Mouse (Mus musculus) embryo, embryonic 10.5 days (tissue): ENCODE data around the gene Tpd52l1.

ENCODE experiments used
- DNase-seq: peaks from one replicate; pipeline ENCODE4 v3.0.0-alpha.2; 2015; ENCODE audit warnings: low spot score

The Tpd52l1 gene

GRCm38 (mm10) chr10:31346401-31346800 is 99.4 kb downstream of the Tpd52l1 start:
- no peak for DNase-seq

GRCm38 (mm10) chr10:31336432-31336831 is 109.3 kb downstream of the Tpd52l1 start:
- no peak for DNase-seq

GRCm38 (mm10) chr10:31331225-31331775 is 114.5 kb downstream of the Tpd52l1 start:
- no peak for DNase-seq

DNA sequence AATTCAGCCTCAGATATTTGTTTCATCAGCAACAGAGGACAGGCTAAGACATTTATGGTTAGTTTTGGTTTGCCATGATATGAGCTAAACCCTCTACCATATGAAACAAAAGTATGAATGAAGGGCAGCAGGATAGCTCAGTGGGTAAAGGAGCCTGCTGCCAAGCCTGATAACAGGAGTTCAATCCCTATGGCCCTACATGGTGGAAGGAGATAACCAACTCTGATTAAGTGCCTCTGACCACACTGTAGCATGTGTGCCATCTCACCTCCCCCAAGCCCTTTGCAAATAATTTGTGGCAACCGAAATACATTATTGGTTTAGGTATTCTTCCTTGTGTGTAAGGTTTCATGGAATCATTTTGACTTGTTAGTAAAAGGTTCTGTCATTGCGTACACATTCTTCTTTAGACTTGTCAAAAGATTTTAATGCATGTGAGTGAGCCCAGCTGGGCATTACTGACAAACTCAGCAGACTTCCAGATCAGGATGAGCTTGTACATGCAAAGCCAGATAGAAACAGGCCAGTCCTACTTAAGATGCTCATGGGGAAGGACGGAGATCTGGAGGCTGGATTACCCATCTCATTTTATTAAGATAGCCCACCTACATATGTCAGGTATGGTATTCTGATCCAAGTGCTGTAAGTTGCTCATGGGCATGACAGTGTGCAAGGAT is 115.3 kb downstream of the Tpd52l1 start:
- no peak for DNase-seq

DNA sequence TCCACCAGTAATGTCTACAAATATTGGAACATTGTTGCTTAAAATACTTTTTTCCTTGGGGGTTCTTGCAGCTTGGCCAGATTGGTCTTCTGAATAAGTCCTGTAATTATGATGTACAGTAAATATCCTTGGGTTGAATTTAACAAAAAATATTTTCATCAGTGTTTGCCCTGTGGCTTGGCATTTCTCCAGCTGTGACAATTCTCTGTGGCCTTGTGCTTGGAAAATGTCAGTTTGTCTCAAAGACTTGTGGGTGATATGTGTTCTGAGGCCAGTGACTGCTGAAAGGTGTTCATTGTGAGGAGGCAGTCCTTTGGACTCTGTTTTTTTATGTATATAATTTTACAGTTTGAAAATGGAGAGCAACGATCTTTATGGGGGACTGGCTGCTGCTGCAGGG is 116.3 kb downstream of the Tpd52l1 start:
- no peak for DNase-seq

DNA sequence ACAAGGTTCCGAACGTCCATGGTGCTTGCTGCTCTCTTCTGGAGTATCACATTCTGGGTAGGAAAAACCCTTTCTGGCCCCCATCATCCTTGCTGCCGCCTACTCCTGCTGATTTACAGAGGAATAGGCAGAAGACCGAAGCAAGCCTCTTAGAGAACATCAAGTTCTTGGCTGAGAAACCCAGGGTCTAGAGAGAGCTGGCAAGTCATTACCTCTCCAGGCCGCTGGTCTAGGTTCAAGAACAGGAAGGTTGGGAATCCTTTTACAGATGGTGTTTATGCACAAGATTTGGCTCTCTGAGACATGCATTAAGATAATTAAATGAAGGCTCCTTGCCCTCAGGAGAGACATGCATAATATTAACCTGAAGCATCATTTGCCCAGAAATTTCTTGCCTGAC is 127.3 kb downstream of the Tpd52l1 start:
- DNase-seq, result no peak

GRCm38 (mm10) chr10:31312865-31313848 is 132.6 kb downstream of the Tpd52l1 start, which contains the start of gene Hddc2:
Gene Hddc2, plus strand, starts transcription at chr10:31313383.
- DNase-seq, result peak; percentile 89

DNA sequence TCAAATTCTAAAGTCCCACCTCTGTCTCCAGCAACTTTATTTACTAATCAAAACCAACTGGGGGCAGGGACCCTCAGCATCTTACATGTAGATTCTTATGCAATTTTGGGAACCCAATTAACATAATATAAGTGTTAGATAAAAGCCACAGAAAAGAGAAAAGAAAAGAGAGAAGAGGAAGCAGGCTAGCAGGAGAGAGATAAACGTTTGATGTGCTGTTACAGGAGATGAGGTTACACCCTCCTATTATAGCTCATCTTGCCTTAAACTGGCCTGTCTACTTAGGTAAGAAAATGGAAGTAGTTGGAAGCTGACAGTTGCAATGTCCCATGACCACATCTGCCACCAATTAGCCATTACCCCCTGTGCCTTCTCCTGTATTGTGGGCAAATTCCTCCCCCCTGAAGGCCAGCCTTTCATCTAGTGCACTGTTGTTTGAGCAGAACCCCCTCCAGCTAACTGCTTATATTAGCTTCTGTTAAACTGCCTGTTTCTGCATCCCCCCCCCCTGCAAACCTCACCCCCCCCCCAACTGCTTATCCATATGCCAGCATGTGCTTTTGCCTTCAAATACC is 138.6 kb downstream of the Tpd52l1 start:
- peak; percentile 47 for DNase-seq

GRCm38 (mm10) chr10:31303446-31303845 is 142.3 kb downstream of the Tpd52l1 start:
- no peak for DNase-seq

GRCm38 (mm10) chr10:31300292-31300691 is 145.5 kb downstream of the Tpd52l1 start:
- DNase-seq, result peak; percentile 27

DNA sequence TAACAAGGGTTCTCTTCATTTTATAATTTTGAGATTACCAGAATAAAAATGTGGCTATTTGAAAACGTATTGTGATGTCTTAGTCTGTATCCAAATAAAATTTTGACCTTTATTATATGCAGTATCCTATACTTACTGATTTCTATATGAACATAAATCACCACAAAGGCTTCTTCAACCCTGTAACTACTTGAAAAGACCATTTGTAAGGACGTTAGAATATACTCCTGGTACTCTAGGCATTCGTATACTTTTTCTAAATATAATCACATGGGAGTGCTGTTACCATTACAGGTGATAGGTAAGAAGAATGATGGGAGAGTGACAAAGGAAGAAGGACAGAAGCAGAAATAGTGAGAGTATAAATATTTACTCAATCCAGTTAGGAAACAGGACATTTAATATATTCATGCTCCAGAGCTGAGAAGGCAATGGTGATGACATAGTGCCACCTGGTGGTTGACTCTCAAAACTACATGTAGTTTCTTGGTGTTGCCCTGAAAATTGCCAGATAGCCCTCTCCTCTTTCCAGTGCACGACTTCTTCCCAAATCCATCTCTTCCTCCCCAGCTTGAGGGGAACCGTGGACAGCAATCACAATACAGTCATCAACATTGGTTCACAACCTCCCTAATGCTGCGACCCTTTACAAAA is 146.7 kb downstream of the Tpd52l1 start:
- DNase-seq, result peak; percentile 87

DNA sequence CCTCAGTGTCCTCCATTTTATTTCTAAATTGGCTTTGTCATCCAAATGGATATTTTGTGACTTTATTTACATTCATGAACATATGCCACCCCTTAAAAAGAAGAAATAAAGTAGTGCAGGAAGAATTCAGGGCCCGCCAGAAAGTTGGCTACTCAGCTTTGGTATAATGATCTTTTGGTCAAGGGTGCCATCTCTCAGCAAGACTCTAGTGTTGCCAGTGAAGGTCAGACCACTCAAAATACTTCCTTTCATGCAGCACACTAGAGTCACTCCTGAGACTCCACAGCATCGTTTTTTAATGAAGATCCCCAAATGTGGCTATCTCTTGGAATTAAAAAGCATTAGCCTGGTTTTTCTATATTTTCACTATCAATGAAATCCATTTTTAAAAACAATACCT is 147.5 kb downstream of the Tpd52l1 start:
- DNase-seq, result no peak

GRCm38 (mm10) chr10:31297106-31297505 is 148.7 kb downstream of the Tpd52l1 start:
- DNase-seq, result no peak

GRCm38 (mm10) chr10:31296458-31296857 is 149.3 kb downstream of the Tpd52l1 start:
- DNase-seq, result no peak

GRCm38 (mm10) chr10:31295705-31296104 is 150.1 kb downstream of the Tpd52l1 start:
- DNase-seq, result peak; percentile 20

GRCm38 (mm10) chr10:31288697-31289390 is 156.9 kb downstream of the Tpd52l1 start:
- DNase-seq, result no peak

DNA sequence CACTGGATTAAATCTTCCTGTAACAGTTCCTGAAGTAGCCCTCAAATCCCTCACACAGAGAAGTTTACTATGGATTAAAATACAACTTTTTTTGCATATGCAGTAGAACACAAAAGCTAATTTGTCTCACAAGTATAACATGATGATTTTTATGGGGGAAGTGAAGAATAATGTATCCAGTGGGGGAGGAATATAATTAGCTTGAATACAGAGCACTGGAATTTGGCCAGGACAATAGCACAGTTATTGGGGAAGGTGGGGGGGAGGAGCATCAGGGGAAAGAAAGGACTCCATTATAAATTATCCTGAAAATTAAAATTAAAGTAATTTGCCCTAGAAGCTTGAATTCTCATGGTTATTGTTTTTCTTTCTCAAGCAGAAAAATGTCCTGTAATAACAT is 158.0 kb downstream of the Tpd52l1 start:
- DNase-seq, result no peak
